Mouse (Mus musculus) naive thymus-derived CD4-positive, alpha-beta T cell, adult 5 months (primary cell): Measurements from ENCODE around the gene Elovl4. TPM values are rescaled to one million over a fixed set of nuclear protein-coding genes. Genes with fewer than 3 reads are reported as not detected.

ENCODE experiments used
- polyA plus RNA-seq: library from polyadenylated mRNA; unstranded; fragments of 100-300 nt; shearing (Covaris generic); gene quantifications from one replicate; pipeline ENCODE4 v1.2.1, GENCODE M21; 2017

Elovl4 gene
- 0.29 TPM for polyA plus RNA-seq

GRCm38 (mm10) chr9:83805977-83806815 lies at the start of gene Elovl4:
Gene Elovl4, minus strand, starts transcription at chr9:83806277.

GRCm38 (mm10) chr9:83833811-83834747 lies 28.0 kb upstream of the Elovl4 start, which contains the start of gene Ttk:
Gene Ttk, plus strand, starts transcription at chr9:83834689.

Other genes starting within 250 kb of the Elovl4 start
- gene Ttk, start 28.4 kb upstream of the Elovl4 start, polyA plus RNA-seq, result 0.27 TPM
- 9.7 TPM for gene Bckdhb, start 118.9 kb upstream of the Elovl4 start, polyA plus RNA-seq